Mouse (Mus musculus) stomach, postnatal 0 days (tissue): ENCODE measurements around the gene Chd3.

Experiments used
- CTCF ChIP-seq: IDR thresholded peaks from 2 replicates; pipeline ENCODE4 v1.5.1; 2016; ENCODE audit warnings: antibody characterized with exemption, low read depth, mild to moderate bottlenecking, moderate library complexity
- EP300 ChIP-seq: optimal IDR thresholded peaks from 2 replicates; pipeline ENCODE3; 2016; ENCODE audit warnings: antibody characterized with exemption

GRCm38 (mm10) chr11:69366855-69367615, 2.2 kb downstream of the Chd3 start:
- peak; percentile 7; the same call in 1 of the 2 replicates for TF ChIP-seq CTCF
- peak; percentile 45 for TF ChIP-seq EP300
